Mouse (Mus musculus) frontal cortex, postnatal 14 days (tissue): Measurements from ENCODE around the gene Prelp.

ENCODE experiments used
- DNase-seq, 2 experiments: peaks; one replicate each; pipeline ENCODE4 v3.0.0; 2022; ENCODE audit warnings: low spot score in 2 of 2

Gene Prelp

DNA sequence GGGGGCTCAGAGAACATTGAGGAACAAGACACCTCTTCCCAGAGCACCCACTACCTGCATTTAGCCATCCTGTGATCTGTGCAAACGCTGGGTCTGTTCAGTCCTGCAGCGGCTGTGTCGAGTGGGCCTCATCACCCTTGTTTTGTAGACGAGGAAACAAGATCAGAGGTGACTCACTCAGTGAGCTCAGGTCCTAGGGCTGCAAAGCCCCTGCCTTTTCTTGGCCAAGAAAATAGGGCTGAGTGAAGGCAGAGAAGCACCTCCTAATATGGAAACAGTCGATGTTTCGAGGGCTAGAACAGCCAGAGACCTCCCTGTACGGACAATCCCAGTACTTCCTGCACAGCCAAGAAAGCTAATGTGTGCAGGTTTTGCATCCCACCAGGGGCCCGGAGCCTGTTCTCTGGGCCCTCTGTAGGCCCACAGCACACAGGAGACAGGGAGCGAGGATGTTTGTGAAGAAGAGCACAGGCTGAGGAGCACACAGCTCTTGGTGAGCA, 22.1 kb downstream of the Prelp start:
- no peak for DNase-seq

DNA sequence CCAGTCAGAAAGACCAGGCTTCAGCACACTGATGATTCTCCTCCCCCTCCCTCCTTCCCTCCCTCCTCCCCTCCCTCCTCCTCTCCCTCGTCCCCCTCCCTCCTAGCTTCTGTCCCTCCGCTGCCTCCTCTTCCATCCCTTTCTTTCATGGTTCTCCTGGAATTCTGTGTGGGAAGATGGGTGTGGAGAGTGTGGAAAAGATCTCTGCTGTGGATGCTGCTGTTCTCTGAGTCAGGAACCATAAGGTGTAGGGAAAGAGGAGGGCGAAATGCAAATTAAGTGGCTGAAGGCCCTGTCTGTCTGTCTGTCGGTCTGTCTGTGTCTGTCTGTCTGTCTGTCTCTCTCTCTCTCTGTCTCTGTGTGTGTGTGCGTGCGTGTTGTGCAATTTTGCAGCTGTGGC, 23.9 kb downstream of the Prelp start:
- DNase-seq: no peak

DNA sequence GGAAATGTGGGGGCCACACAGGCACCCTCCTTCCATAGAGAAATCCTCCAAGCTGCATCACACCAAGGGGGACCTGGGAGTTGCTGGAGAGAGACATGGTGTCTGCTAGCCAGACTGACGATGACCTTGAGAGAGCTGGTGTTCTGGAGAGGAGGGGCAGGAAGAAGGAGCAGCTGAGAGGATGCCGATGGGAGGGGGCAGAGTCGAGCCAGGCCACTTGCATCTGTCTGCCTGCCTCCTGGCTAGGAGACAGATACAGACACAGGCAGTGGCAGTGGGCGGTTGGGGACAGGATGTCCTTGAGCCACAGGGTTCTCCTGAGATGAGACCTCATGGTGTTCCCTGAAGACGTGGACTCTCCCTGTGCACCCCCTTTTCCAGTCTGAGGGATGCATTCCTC, 29.7 kb downstream of the Prelp start:
- DNase-seq: no peak

DNA sequence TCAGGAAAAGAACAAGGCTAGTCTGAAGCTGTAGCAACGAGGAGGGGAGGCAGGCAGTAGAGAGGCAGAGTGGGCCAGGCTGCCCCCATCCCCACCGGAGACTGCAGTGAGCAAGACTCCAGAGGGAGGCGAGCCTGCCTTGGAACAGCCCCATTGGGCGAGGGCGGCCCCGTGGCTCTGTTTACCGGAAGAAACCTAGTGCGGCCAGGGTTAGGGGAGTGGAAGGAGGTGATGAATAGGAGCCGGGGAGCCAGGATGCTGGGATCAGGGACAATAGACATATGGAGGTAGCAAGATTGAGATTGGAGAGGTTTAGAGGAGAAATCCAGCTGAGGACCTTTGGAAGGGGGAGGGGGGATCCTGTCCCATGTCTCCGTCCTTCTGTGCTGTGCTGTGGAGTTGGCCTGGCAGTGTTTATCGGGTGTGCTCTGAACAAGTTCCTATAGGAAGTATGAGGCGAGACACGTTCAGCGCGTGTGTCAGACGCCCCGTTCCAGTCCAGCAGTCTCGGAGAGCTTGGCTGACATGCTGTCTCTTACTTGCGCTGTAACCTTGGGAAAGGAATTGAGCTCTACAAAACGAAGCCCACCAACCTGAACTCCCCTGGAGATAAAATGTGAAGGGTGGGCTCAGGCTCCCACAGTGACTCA, 31.1 kb downstream of the Prelp start:
- no peak for DNase-seq

DNA sequence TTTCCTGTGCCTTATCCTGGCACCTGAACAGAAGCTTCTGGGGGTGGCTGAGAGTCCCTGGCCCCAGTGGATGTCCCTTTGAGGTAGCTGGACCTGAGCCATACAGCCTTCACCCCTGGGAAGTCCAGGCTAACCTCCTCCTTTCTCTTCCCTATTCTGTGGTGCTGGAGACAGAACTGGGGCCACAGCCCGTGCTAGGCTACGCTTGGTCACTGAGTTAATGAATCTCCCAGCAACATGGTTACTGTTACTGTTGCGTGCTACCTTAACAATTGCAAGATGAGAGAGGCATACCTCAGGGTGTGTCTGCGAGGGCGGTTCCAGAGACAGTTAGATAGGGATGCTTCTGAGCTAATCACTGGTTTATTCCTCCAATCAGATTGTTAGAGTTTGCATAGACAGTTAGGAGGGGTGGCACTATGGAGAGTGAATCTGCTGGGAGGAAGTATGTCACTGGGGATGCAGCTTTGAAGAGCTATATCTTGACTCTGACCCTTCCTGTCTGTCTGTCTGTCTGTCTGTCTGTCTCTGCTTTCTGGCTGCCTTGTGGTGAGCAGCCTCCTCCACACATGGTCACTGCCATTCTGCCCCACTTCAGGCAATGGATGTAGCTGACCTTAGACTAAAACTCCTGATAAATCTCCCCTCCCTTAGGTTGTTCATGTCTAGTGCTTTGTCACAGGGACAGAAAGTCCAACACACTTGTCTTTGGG, 33.5 kb downstream of the Prelp start:
- no peak for DNase-seq

DNA sequence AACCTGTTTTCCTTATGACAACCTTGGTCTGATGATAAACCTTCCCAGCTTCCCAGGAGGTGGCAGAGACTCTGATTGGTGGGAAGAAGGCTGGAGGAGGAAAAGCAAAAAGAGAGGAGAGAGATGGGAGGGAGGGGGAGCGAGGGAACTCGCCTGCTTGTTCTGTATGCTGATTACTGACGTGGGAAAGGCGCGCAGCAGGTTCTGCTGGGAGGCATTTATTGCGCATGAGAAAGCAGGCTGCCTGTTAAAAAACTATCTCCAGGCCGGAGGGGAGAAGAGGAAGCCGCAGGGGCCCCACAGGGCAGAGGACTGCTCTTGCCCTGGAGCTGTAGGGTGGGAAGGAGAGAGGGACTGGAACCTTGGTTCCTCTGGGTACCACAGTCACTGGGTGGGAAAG, 34.2 kb downstream of the Prelp start:
- peak; percentile 54 to 63 for DNase-seq

DNA sequence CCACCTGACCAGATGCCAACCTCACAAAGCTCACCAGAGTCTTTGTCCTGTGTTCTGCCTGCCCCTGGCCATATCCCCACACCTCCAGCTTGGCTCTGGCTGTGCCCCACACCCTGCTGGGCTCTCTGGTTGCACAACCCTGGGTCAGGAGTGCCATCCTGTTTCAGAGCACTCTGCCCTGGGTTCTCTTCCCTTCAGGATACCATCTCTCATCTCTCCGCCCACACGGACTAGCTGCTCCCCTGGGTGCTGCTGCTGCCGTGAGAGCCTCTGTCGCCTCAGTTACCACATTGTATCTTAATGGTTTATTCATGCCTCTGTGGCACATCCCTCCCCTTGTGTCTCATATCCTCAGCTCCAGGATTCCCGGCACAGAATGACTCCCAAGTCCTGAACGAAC, 34.8 kb downstream of the Prelp start:
- DNase-seq: no peak

DNA sequence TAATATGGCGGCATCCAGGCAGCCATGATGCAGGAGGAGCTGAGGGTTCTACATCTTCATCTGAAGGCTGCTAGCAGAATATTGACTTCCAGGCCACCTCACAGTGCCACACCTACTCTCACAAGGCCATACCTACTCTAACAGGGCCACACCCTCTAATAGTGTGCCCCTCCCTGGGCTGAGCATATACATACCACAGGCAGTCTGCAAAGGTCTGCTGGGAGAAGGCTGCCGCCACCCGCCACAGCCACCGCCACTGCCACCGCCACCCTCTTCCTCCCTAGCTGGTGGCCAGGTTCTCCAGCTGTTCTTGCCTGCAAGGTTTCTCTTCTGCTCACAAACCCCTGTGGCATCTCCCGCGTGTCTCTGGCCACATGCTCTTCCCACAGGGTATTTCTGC, 35.4 kb downstream of the Prelp start:
- DNase-seq: no peak

DNA sequence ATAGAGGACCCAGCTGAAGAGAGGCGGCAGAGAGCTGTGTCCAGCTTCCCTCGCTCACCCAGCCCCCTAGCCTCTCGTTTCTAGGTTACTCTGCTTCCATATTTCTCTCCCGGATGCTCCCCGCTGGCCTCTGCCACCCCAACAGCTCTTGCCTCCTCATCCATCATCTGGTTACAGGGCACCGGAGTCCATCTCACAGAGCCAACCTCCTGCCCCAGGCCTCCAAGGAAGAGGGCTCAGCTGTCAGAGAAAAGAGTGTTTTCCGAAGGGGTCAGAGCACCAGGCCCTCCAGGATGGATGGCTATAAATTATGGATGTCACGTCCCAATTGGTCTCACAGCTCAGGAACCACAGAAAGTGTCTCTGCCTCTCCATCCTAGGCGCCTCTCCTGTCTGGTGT, 36.5 kb downstream of the Prelp start:
- no peak for DNase-seq

DNA sequence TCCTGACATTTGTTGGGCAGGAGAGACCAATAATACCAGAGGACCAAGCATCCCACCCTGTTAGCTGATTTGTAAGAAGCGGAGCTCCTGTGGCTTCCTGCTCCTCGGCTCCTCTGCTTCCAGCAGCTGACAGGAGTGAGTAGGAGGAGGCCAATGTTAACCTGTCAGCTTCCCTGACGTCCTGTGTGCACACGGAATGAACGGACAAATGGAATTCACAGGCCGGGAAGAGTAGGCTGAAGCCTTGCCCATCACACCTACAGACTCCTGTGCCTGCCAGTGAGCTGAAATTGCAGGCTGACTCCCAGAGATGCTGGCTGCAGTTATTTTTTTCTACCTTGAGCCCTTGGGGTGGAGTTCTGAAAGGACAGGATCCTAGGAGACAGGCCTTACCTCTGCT, 37.1 kb downstream of the Prelp start:
- no peak for DNase-seq

DNA sequence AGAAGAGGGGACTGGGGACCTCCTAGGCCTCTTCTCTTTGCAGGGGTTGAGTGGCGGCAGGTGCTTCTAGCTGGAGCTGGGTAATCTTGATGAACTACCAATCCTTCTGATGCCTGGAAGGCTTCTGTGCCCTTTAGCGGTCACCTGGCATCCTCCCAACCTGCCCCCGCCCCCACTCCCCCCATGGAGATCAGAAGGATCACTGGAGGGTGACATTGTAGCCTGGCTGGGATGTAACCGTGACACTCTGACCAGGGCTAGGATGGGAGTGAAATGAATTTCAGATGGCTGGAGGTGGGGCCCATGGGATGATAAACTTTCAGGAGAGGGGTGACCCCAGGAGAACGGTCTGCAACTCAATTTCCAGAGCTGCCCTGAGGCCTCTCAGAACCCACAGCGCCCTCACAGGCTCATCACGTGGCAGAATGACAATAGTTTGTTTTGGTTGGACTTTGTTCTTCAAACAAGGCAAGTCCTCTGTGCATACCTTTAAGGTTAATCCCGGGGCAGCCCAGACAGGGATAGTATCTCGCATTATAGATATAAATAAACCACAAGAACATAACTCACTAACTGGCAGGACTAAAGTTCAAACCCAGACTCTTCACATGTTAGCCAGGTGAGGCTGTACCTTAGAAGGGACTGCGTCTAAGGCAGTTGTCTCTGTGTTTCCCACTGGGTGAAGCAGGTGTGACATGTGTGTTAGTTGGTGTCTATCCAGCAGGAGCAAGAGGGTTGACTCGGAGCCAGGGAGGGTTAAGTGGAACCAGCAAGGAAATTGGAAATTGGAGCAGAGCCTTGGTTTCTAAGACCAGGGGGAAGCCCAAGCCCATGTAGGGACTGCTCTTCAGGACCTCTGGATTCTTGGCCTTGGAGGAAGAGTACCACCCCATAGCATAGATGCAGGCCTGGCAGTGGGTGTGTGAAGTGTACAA, 38.7 kb downstream of the Prelp start:
- DNase-seq: no peak

DNA sequence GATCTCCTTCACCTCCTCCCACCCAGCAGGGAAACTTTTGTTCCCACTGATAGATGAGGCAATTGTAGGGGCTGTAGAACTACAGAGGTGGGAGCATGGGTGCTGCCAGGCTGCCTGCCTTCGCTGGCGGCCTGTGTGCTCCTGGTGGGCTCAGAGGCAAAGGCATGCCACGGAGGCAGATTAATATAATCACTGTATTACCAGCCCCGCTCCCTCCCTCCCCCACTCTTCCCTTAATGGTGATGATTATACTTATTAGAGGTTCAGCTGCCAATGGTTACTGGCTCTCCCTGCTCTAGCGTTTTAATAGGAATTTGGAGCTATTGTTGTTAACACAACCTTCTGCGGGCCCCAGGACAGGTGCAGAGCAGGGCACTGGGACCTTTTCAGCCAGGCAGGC, 39.4 kb downstream of the Prelp start:
- DNase-seq: no peak

DNA sequence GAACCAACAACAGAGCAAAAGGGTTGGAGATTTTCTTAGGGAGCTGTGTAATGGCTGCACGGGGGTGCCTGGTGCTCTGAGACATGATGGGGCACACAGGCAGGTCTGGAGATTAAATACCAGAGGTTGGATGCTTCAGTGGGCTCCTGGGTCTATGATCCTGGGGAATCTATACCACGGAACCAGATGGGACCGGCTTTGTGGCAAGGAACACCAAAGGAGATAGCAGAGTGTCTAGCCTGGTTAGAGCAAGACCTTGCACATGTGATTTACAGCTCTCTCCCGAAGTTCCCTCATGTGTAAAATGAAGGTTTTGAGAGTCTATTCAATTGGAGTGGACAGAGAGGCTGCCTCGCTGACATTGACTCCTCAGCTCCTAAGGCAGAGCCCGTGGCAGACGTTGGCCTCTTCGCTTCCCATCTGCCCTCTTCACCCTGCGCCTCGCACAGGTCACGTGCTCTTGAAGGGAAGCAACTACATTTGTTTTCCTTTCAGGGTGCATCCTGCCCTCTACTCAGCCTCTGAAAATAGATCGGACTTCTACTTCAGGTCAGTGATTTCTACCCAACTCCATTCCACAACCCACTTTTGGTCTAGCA, 42.3 kb downstream of the Prelp start:
- no peak for DNase-seq

DNA sequence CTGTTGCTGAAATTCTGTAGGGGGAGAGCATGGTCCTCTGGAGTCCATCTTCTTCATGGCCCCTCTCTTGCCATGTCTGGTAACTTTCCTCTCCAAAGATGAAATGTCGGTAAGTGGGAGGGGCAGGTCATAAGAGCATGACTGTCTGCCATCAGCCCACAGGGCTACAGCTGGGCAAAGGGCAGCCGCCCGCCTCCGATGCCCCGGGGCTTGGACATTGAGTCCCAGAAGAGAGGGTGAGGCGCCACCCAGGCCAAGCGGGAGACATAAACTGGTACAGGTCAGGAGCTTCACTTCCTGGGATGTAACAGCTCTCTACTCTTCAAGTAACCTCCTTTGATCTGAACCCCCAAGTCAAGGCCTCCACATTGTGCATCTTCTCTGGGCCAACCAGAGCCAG, 44.3 kb downstream of the Prelp start:
- DNase-seq: no peak

DNA sequence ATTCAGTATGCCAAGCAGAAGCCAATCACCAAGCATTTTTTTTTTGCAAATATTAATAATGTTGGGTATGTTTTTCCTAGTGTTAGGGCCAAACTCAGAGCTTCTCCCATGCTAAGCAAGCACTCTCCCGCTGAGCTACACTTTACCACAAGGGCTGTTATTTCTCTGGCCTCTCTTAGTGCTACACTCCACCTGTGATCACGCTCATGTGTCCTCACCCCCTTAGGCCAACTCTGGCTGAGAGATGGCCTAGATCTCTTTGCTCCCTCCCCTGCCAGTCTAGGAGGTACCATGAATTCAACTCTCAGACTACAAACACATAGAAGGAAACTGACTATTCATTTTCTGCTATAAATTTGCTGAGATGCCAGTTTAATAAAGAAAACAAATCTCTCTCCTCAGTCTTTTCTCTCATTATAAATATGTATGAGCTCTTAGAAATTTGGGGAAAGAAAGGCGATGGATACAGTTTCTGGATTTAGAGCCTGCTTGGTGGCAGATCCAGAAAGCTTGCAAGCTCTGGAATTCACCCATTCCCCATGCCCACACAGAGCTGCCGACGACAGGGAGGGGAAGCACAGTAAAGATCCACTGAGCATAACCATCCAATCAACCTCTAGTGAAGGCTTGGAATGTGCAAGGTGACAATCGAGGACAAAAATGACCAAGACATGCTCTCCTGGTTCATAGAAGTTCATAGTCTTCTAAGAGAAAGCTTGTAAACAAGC, 48.0 kb downstream of the Prelp start:
- DNase-seq: no peak

DNA sequence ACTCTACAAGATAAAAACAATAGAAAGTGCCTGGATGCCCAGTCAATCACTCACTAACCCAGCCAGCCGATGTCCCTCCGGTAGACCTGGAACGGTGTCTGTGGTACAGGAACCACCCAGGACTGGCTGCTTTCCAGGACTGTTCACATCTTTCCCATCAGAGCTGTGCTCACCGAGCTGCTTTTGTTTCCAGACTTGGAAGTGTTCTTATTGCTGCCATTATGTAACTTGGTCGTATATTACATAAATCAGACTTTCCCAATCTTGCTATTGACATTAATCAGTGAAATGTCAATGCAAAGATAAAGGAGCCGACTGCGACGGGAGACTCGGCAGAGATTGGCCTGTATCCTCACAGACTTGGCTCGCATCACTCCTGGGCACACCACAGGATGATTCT, 50.0 kb downstream of the Prelp start:
- DNase-seq: no peak

DNA sequence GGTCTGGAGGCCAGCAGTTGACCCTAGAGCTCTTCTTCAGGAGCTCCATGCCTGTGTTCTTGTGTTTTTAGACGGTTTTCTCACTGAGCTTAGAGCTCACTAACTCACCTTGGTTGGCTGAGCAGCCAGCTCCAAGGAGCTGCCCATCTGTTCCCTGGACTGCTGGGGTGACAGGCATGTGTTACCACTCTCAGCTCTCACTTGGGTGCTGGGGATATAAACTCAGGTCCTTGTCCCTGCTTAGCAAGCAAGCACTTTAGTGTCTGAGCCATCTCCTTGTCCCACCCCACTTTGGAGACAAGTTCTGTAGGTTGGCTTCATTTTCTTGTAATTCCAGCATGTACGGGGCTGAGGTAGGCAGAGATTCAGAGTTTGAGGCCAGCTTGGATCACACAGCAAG, 52.0 kb downstream of the Prelp start:
- DNase-seq: no peak

DNA sequence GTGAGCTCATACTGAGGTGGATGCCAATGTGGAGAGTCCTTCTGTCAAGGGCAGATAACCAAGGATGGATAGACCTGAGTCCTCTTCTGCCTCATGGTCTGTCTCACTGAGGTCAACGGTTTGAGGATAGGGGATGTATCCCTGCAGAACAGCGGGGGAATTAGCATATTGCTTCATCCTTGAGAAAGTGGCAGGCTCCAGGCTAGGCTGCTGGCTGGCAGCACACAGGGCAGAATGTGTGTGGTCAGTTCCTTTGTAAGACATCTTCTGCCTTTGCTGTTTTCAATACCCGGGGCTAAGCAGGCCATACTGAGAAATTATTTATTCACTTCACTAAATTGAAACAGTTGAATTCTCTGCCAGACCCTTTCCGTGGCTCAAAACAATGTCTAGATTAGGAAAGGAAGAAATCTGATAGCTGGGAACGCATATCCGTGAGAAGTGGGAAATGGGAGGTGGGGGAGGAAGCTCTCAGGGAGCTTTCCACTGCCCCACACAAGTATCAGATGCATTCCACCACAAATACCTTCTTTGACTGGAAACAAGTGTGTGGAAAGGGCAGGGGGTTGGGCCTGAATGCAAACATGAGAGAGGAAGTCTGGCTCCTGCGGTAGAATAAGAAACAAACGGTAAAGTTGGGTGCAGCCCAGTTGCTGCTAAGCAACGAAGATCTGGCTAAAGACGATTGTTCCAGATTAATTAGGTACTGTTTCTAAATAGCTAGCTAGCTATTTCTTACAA, 57.8 kb downstream of the Prelp start:
- no peak for DNase-seq

DNA sequence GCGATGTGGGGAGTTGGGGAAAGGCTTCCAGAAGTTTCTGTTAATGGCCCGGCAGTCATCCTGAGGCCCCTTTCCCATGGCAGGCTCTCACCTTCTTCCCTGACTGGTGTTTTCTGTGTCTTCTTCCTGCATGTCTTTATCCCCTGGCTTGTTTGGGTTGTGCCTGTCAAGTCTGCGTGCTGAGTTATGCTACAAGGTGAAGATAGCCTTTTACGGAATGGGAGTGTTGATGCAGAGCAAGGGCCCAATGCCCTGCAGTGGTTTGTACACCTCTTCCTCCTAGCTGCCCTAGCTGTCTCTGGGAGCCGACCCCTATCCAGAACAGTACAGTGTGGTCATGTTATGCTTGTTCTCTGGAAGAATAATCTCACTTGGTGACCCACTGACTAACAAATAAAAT, 60.2 kb downstream of the Prelp start:
- DNase-seq: no peak
